Mouse (Mus musculus) myocyte (in vitro differentiated cells): ENCODE measurements around the gene Lipe.

Experiments used
- E2F4 ChIP-seq: IDR thresholded peaks from one replicate; pipeline ENCODE4 v1.6.1; 2011; ENCODE audit warnings: mild to moderate bottlenecking, control low read depth, moderate library complexity; ENCODE audit not compliant: insufficient read depth
- MAX ChIP-seq: IDR thresholded peaks from one replicate; pipeline ENCODE4 v1.6.1; 2011; ENCODE audit warnings: low read depth, mild to moderate bottlenecking, control low read depth
- MYOG ChIP-seq, 3 experiments: IDR thresholded peaks; one replicate each; pipeline ENCODE4 v1.6.1; 2011; ENCODE audit warnings: control low read depth in 2 of 3, low read depth in 2 of 3, mild to moderate bottlenecking in 2 of 3; ENCODE audit not compliant: insufficient read length in 2 of 3, control insufficient read depth in 1 of 3, insufficient read depth in 1 of 3
- POLR2A ChIP-seq: IDR thresholded peaks from one replicate; pipeline ENCODE4 v1.6.1; 2011; ENCODE audit warnings: low read depth, mild to moderate bottlenecking, control low read depth, moderate library complexity; ENCODE audit not compliant: insufficient read length
- POLR2AphosphoS2 ChIP-seq: IDR thresholded peaks from one replicate; pipeline ENCODE4 v1.6.1; 2011; ENCODE audit warnings: low read depth, control low read depth; ENCODE audit not compliant: insufficient read length
- REST ChIP-seq: IDR thresholded peaks from one replicate; pipeline ENCODE4 v1.6.1; 2011; ENCODE audit warnings: mild to moderate bottlenecking, control low read depth, moderate library complexity; ENCODE audit not compliant: insufficient read depth, insufficient read length
- SRF ChIP-seq: IDR thresholded peaks from one replicate; pipeline ENCODE4 v1.6.1; 2011; ENCODE audit warnings: low read depth; ENCODE audit not compliant: control insufficient read depth, insufficient read length
- TCF12 ChIP-seq: IDR thresholded peaks from one replicate; pipeline ENCODE4 v1.6.1; 2011; ENCODE audit warnings: mild to moderate bottlenecking, control low read depth; ENCODE audit not compliant: poor library complexity, insufficient read depth, severe bottlenecking
- TCF3 ChIP-seq: IDR thresholded peaks from one replicate; pipeline ENCODE4 v1.6.1; 2011; ENCODE audit warnings: low read depth, control low read depth; ENCODE audit not compliant: insufficient read length
- USF1 ChIP-seq: IDR thresholded peaks from one replicate; pipeline ENCODE4 v1.6.1; 2011; ENCODE audit warnings: low read depth, mild to moderate bottlenecking, control low read depth, moderate library complexity

GRCm38 (mm10) chr7:25385259-25385658 is 13.3 kb downstream of the Lipe start:
- TF ChIP-seq POLR2A (no peak), MYOG (IDR thresholded peaks at IDR 0.05; ENCODE audit: control insufficient read depth in 1 of 3, insufficient read depth in 1 of 3, insufficient read length in 2 of 3, low read depth in 2 of 3) (no peak), REST (no peak), POLR2AphosphoS2 (no peak), USF1 (no peak), TCF12 (no peak), MAX (no peak), E2F4 (no peak), SRF (no peak), TCF3 (no peak)
